Mouse (Mus musculus) brain, embryonic 14.5 days (tissue): Measurements from ENCODE around the gene Fxyd7. TPM values are rescaled to one million over a fixed set of nuclear protein-coding genes. Genes with fewer than 3 reads are reported as not detected.

Source experiments
- DNase-seq: peaks from one replicate; pipeline ENCODE4 v3.0.0-alpha.2; 2011; ENCODE audit warnings: low read depth
- CTCF ChIP-seq: fragments of 200-500 bp; IDR thresholded peaks from 2 replicates; pipeline ENCODE4 v1.5.1; 2012; ENCODE audit warnings: inconsistent platforms, mild to moderate bottlenecking, moderate library complexity, borderline replicate concordance; ENCODE audit not compliant: insufficient read depth, insufficient read length; ENCODE audit errors: extremely low read depth
- POLR2A ChIP-seq: fragments of 200-500 bp; IDR thresholded peaks from 2 replicates; pipeline ENCODE4 v1.6.1; 2012; ENCODE audit warnings: mild to moderate bottlenecking, inconsistent platforms, borderline replicate concordance; ENCODE audit not compliant: poor library complexity, insufficient read depth, insufficient read length, severe bottlenecking; ENCODE audit errors: extremely low read depth
- polyA plus RNA-seq: library from polyadenylated mRNA; depleted of rRNA; stranded (reverse); fragments of >200 nt; gene quantifications from 2 replicates; pipeline ENCODE4 v1.2.3, GENCODE M21; 2012; rRNA removed

Fxyd7 gene
- 51.6 and 74.4 TPM in 2 replicates for polyA plus RNA-seq

DNA sequence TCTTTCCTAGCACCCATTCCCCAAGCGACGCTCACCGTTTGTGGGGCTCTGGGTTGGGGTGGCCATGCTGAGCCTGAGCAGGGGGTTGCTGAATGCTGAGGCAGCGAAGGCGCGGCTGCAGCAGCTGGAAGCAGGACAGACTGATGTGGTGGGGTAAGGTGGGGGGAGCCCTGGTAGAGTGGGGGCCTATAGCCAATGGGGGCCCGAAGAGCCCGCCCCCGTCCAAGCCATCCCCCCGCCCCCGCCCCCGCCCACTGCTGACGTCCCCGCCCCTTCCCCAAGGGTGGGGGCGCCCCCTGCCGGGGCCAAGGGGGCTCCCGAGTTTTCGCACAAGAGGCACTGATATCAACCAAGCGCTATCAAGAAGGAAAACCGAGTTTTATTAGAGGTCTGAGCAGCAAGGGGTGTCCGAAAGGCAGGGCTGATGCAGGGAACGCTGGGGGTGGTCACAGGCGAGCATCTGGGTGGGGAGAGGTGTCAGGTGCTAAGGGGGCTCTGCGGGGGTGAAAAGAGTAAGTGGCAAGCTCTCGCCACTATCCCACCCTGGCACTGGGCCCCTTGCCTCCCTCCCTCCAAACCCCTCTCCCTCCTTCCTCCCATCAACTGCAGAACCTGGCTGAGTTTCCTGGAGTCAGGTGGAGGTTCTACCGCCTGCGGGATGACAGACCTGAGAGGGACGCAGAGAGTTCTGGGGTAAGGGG lies at the start of gene Fxyd7:
TSS of gene Fxyd7 (minus strand) at position 147 of the 701 bp plus-strand sequence.
- no peak for TF ChIP-seq POLR2A
- TF ChIP-seq CTCF, result no peak
- peak; percentile 35 for DNase-seq

DNA sequence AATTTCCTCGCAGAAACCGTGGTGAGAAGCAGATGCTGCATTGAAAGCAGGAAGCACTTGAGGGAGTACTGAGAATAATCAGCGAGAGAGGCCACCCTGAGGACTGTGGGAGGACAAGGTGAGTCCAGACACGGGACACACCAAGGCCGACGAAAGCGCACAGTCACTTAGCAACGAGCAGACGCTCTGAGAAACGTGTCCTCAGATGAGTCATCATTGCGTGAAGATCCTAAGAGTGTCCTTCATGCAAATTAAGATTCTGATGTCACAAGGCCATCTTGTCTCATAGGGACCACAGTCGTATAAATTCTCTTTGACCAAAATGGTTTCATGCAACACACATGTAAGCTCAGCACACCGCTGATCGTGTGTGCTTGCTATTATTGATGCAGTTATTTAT lies 49.5 kb upstream of the Fxyd7 start:
- DNase-seq, result no peak
- TF ChIP-seq POLR2A (no peak), CTCF (no peak)

DNA sequence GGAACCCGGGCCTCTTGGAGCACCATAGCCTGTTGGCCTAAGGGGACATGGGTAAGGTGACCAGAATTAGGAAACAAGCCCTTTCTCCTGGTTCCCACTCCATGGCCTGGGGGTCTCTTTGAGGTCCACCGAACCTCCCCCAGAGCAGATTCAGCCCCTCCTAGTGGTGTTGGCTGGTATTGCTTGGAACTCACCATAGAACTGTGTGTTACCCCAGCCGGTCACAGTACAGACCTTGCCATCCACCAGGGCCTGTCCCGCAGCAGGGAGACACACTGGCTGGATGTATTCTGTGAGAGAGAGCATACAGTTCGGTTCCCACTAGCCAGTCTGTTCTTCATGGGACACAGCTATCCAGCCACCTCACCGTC lies 48.3 kb upstream of the Fxyd7 start:
- DNase-seq, result no peak
- TF ChIP-seq CTCF (peak; percentile 23; the same call in 1 of the 2 replicates), POLR2A (no peak)

DNA sequence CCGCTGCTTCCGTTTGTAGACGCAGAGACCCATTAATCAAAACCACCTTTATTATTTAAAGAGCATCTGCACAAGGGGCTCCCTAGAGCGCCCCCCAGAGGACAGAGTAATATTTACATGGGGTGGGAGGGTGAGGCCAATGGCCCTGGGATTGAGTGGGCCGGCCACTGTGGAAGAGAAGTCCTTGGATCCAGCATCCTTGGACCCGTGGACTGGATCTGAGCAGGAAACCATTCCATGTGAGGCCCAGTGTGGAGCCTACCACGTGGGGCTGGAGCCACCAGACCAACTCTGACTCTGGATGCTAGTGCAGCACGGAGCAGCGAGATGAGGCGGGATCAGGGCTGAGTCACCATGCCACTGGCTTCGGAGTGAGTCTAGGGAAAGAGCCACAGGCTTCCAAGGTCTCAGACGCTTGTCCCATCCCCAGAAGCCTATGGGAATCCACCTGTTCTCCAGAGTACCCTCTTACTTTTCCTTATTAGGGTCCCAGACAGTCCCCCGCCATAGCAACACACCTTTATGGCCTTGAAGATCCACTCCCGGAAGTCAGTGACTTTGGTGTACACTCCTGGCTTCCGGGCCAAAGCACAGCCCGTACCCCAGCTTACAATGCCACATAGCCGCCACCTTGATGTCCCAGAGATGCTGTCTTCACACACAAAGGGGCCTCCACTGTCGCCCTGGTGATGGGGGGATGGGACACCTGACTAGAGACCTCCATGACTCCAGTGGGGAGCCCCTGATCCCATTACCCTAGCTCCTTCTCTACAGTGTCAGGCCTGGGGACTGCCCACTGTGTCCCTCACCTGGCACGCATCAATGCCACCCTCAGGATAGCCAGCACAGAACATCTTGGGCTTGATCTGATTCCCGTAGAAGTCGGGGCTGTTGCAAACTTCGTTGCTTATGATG lies 47.7 kb upstream of the Fxyd7 start:
- no peak for TF ChIP-seq POLR2A
- TF ChIP-seq CTCF, result peak; percentile 10; the same call in 1 of the 2 replicates
- no peak for DNase-seq

DNA sequence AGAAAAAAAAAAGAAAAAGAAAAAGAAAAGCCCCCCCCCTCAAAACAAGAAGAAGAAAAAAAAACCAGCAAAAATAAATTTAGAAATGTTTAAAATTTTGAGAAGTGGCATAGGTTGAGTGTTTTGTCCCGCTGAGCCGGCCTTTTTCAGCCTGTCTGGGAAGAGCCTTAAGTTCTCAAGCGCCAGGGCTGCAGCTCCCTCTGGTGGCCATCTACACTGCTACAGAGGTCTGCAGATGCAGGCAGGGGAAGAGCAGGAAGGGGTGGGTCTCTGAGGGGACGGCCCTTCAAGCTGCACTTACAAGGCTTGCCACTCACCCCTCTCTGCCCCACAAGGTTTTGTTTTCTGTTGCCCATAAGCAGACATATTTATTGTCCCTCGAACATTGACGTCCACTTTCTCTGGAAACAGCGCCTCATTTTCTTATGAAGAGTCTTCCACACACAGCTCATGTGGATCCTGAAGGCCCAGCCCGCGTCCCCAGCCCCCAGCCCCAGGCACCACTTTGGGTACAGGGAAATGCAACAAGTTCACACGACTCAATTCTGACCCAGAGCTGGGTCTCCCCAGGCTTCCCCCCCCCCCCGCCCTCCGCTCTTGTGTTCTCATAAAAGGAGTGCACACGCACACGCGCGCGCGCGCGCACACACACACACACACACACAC lies 46.4 kb upstream of the Fxyd7 start:
- TF ChIP-seq CTCF (peak; percentile 99), POLR2A (no peak)
- peak; percentile 95 for DNase-seq

DNA sequence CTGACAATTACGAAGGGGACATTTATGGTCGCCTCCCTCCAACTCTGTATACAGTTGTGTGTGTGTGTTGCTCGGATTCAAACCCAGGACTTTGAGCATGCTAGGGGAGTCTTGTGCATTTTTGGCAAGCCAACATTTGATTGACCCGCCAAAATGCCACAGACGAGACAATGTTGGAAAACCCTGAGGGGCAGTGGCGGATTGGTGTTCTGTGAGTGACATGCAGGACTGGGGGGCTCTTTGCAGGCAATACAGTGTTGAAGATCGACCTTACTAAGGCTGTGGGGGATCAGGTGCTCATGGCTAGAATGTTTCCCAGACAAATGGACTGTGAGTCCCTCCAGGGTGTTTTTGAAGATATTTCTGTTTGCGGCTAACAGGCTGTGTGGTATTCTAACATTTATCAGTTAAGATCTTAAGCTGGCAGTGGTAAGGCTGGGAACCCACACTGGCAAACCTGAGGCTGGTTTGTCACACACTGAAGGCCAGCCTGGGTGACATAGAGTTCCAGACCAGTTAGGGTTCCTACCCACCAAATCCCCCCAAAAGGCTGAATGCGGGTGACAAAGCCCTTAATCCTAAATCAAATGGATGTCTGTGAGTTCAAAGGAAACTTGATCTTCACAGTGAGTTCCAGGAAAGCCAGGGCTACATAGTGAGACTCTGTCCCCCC lies 45.8 kb upstream of the Fxyd7 start:
- no peak for TF ChIP-seq POLR2A
- no peak for TF ChIP-seq CTCF
- DNase-seq, result no peak

DNA sequence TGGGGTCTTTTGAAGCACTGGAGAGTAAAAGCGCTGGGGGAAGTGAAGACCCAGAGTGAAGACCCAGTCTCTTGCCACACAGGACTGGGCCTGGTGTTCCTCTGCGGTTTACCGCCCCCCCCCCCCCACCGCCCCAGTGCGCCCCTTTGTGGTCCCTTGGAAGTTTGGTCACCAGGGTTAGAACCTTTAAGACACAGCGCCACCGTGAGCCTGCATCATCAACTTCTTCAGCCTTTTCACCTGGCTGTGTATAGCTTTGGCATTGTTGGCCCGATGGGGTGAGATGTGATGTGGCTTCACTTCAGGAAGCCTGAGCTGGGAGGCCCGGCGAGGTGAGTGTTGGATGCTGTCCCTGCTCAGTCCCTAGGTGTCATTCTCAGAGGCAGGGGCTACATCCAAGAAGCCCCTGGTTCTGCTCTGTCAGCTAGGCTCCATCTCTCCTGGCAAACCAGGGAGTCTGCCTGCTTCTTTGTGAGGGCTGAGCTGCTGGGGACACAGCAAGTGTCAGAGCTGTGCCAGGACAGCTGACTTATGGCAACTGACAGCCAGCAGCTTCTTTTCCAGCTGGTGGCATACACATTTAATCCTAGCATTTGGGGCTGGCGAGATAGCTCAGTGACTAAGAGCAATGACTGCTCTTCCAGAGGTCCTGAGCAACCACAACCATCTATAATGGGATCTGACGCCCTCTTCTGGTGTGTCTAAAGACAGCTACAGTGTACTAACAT lies 43.7 kb upstream of the Fxyd7 start:
- no peak for DNase-seq

DNA sequence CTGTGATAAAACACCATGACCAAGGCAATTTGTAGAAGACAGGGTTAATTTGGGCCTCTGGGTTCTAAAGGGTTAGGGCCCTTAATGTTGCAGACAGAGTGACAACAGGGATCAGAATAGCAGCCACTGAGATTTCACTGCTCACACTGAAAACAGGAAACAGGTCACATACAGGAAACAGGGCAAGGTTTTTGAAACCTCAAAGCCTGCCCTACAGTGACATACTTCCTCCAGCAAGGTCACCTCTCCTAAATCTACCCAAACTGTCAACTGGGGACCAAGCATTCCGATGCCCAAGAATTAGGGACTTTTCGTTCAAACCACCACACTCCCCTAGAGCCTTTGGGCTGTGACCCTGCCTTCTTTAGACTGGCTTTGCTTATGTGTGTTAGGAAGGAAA lies 38.5 kb upstream of the Fxyd7 start:
- TF ChIP-seq POLR2A, result no peak
- no peak for TF ChIP-seq CTCF
- no peak for DNase-seq

More for the DNA sequence above, 43.7 kb upstream of the Fxyd7 start:
- TF ChIP-seq CTCF, result 0 out of 2 replicates have a peak, but pooled peaks have one; percentile 3
- no peak for TF ChIP-seq POLR2A

DNA sequence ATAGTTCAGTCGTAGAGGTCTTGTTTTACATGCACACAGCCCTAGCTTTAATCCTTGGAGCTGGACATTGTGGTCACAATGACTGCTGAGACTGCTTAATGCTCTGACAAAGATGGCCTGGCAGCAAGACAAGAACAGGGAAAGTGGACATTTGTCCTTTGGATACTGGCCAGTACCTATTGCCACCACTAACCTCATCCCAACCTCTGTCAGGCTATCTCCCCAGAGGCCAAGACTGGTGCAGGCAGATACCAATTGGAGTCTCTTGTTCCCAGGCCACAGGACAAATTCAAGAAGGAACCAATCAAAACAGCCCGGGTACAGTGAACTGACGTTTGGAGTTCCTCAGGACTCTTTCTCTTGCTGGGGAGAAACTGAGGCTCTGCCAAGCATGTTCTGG lies 36.9 kb upstream of the Fxyd7 start:
- TF ChIP-seq POLR2A (no peak), CTCF (no peak)
- no peak for DNase-seq

DNA sequence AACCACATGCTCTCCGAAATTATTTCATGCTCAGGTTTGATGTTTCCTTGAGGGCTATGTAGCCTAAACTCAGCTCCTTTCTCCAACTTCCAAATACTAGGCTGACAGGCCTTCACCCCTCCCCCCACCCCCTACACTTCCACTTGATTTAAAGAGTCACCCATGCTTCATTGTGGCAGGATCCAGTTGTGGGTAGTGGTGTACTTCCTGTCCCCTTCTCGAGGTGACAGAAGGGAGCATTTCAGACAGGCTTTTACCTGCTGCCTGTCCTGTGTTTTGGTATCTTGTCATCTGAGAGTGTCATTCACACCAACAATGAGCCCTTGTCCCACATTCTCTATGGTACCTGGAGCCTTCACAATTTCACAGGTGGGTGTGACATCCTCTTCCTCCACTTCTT lies 36.0 kb upstream of the Fxyd7 start:
- TF ChIP-seq POLR2A (no peak), CTCF (no peak)
- DNase-seq, result no peak
